Mouse (Mus musculus) brain, embryonic 18.5 days (tissue): ENCODE measurements around the gene Xkr7.

ENCODE experiments used
- DNase-seq: peaks from one replicate; pipeline ENCODE4 v3.0.0-alpha.2; 2012; ENCODE audit warnings: low read depth, low spot score

Gene Xkr7

DNA sequence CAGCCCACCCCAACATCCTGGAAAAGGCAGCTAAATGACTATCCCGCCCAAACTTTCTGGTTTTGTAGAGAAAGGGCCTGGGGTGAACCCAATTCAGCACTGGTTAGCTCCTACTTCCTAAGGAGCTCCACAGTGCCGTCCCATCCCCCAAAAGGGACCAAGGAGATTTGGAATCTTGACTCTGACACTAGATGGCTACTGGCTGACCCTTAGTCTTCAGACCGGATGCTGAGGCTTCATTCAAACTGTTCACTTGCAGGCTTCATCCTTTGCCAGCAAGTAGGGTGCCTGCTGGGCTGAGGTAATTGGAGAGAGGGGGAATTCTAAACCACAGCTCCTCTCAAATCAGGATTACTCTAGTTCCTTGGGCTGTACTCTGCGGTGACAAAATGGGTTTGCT, 1.3 kb downstream of the Xkr7 start:
- DNase-seq = no peak

DNA sequence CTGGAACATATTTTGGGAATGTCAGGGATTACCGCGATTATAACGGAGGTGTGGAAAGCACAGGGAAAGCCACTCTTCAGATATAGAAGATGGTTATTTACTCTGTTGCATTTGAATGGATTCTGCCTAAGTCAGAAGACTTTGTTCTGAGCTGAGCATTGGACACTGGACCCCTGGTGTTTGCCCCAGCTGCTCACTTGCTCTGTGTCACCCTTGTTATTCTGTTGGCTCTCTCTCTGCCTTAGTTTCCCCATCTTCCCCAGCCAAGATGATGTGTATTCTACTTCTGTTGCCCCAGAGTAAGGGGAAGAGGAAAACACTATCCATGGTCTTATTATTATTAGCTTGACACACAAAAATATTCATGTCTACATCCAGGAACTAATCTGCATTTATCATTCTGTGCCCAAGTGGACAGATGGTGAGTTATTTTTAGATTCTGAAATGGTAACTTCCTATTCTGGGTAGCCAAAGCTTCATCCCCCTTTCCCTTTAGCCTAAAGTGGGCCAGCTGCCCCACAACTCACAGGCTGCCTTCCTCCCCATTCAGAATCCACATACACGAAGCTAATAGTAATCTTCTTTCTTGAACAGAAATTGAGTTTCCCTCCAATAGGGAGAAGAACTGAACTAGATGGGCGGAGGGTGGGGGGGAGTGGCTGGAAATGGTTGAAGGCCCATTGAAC, 2.0 kb downstream of the Xkr7 start:
- no peak for DNase-seq

DNA sequence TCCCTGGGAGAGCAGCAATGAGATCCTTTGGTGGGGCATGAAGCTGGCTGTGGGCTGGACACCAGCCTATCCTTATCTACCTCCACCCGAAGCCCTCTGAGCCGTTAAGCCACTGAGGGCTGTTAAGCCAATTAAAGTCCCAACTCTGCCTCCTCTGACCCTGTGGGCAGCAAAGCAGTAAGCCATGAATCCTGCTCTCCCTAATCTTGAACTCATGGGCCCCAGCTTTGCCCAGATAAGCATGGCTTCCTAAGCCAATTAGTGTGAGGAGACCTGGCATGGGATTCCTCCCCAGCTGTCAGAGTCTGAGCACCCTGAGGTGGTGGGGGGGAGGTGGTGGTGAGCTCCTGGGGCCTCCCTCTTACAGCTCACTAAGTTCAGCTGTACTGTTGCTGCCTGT, 5.0 kb downstream of the Xkr7 start:
- no peak for DNase-seq

DNA sequence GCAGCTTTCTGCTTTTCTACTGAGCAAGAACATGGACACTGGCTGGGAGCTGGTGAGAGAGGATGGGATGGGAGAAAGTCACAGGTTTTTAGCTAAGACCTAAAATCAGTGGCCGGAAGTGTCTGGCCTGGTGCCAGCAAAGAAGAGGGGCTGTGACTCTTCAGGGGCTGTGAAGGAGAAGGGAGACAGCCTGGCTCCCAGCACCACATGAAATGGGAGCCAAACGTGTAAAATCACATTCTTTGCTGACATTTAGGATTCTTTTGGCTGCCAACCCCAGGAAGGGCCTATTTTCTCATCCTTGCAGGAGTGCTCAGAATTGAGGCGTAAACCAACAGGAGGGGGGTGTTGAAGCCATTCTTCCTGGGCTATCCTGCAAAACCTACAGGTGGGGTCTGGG, 12.2 kb downstream of the Xkr7 start:
- DNase-seq = no peak

DNA sequence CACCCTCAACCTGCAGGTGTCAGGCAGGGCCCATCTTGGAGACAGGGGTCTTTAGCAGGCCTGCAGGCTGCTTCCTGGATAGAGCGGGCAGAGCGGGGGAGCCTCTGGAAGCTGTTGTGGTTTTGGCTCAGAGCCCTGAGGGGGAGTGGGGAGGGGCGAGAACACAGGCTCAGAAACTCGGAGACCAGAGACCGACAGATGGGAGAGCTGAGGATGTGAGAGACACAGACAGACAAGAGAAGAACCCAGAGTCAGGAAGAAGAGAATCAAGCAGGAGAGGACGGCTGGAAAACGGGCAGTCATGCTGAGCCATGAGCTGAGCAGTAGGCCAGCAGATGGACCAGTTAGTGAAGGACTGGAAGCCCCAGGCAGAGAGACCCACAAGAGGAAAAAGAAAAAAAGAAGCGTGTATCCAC, 14.2 kb downstream of the Xkr7 start:
- DNase-seq = no peak

DNA sequence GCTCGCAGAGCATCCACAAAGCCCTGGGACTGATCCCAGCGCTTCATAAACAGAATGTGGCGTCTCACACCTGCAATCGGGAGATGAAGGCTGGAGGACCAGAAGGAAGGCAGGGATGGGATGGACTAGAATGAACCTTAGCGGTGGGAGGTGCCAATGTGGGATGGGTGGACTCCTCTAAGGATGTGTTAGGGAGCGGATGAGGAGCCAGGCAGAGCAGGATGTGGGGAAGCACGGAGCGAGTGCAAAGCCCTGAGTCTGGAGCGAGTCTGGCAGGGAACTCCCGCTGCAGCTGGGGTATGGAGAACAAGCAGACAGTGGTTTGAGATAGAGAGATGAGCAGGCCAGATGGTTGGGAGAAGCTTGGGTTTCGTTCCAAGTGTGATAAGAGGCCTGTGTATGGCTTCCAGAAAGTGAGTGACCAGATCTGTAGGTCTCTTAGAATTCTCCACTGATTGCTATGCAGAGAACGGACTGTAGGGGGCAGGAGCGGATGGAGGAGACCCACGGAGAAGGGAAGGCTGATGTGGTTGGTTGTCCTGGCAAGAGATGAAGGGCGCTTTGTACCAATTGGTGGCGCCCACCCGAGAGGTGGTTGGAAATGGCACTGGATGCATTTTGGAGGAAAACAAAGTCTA, 16.3 kb downstream of the Xkr7 start:
- DNase-seq = no peak

DNA sequence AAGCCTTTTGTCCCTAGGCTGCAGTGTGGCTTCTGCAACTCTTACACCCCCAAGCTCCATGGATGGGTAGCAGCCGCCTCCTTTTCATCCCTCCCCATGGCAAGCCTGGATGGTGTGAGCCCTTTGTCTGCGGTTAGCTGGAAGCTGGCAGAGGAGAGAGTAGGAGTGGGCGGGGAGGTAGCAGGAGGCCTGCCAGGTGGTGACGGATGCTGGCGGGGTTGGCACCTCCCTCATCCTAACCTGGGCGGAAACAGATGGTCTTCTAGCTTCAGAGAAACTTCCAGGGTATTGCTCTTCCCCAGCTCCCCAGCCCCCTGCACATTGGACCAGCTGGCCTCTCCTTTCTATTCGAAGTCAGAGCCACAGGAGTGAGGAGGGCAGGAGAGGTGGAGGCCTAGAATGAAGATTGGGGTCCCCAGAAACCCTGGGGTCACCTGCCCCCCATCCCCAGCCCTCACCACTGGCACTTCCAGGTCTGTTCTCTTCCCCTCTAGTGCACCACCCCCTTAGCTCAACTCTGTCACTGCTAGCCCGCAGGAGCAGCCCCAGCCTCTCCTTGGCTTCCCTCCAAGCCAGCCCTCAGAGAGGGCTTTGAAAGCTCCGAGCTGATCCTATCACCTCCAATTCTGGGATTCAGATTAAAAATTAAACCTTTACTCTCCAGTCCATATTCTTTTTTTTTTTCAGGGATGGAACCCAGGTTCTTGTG, 17.8 kb downstream of the Xkr7 start:
- no peak for DNase-seq

DNA sequence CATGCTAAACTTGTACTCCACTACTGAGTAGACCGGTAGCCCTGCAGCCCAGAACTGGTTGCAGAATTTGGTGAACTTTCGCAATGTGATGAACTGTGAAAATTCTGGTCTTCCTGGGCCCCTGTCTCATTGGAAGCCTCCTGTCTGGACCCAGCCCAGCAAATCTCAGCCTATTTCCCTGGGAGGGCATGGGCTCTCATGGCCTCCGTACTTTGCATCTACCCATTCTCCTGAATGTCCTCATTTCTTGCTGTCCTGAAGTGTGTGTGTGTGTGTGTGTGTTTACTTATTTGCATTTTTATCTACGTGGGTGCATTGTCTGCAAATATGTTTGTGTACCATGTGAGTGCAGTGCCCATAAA, 18.3 kb downstream of the Xkr7 start:
- no peak for DNase-seq

DNA sequence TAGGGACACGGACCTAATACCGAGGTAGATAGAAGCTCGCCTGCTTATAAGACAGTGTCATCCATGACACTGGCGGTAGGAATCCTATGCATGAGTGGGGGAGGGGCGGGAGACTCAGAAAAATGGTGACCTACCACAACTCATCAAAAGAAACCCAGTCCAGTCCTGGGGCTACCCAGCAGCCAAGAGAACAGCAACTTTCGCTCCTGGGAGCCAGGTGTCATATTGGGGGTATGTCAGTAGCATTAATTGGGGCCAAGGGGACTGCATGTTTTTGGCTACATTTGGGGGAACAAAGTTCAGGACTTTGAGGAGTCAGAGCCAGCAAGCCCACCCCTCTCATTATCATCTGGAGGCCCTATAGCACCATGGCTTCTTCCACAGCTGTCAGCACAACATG, 19.4 kb downstream of the Xkr7 start:
- DNase-seq = no peak

DNA sequence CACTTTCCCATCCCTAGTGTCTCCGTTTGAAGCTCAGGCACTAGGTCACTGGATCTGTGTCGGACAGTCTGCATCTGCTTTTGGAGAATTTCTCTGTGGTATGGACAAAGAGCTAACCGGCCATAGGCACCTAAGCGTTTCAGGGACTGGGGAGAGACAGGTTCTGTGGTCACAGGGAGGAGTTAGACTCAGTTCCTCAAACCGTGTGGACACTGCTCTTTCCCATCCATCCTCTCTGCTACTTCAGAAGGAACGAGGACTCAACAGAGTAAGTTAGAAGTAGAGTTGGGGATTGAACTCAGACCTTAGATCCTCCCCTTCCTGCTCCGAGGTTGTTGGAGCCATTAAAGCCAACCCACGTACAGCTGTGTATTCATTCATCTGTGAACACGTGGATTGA, 19.9 kb downstream of the Xkr7 start:
- DNase-seq = no peak

DNA sequence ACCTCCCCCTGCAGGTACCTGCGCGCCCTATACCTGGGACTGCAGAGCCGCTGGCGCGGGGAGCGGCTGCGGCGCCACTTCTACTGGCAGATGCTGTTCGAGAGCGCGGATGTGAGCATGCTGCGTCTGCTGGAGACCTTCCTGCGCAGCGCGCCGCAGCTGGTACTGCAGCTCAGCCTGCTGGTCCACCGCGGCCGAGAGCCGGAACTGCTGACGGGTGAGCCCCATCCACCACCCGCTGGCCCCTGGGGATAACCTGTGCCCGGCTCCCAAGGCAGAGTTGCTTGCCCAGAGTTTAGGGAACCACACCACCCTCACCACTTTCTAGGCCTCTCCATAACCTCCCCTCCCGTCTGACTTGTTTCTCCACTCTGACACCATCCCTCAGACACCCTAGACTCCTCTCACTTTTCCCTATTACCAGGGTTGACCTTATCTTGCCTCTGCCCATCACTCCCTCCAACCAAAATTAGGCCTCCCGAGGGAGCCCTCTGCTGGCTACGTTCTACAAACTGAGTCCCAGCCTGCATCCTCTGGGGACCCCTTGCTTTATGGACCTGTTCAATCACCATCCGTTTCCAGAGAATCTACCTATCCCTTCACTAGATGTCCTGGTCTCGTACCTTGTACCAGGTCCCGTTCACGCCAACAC, 21.2 kb downstream of the Xkr7 start:
- no peak for DNase-seq

DNA sequence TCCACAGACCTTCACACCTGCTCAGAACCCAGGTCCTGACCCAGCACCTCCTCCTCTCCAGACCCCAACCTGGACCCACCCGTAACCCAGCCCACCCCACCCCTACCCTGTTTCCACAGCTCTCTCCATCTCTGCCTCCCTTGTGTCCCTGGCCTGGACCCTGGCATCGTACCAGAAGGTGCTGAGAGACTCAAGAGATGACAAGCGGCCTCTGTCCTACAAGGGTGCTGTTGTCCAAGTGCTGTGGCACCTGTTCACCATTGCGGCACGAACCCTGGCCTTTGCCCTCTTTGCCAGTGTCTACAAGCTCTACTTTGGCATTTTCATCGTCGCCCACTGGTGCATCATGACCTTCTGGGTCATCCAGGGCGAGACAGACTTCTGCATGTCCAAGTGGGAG, 22.2 kb downstream of the Xkr7 start:
- no peak for DNase-seq

DNA sequence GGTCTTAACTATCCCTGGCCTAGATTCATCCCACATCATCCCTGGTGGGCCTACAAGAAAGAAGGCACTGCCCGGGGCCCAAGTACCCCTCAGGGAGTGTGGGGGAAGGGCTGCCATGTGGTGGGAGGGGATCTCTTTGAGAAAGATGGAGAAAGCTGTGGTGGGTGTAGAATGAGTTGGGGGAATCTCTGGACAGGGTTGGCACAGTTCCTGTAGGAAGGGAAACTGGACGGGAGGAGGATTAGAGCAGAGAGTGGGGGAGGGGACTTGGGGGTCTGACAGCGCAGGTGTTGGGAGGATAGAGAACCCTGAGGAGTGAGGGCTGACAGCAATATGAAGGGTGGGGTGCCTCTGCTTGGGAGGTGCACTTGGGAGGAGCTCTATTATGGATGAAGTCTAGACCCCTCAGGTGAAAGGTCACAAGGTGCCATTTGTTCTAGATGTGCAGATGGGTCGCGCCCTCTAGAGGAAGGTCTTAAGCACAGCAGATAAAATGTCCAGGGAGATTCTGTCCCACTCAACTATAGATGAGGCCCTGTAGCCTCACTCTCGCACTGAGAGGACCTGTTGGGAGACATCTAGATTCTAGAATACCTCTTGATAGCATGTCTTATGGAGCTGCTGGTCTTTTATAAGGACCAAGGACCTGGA, 23.7 kb downstream of the Xkr7 start:
- DNase-seq = no peak

DNA sequence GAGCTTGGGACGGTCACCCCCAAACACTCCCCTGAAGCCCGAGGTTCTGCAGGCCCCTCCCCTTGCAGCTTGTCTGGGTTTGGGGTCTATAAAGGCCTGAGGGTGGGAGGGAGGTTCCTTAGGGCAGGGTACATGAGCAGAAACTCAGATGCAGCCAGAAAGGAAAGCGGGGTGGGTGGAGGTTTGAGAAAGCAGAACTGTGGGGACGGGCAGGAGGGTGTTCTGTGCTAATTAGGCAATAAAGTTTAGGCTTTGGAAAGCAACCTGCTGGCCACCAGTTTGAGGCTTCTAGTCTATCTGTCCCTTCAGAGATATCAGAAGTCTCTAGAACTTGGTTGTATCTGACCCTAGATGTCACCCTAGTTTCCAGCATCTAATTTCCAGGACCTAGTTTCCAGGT, 26.7 kb downstream of the Xkr7 start:
- DNase-seq = no peak

DNA sequence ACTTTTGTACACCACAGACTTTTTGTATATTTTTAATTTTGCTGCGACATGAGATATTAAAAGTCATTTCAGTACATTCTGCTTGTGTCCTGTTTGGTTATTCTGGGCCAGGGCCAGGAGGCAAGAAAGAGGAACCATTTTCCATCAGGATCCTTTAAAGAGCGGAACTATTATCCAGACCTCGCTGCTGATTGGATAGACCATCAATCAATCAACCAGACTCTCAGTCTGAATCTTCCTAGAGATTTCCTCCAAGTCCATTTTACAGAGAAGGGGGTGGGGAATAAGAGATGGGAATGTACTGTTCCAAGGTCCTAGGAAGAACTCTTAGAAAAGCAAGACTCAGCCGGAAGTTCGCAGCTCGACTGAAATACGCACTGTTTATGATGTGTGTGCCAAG, 28.6 kb downstream of the Xkr7 start:
- DNase-seq = no peak

DNA sequence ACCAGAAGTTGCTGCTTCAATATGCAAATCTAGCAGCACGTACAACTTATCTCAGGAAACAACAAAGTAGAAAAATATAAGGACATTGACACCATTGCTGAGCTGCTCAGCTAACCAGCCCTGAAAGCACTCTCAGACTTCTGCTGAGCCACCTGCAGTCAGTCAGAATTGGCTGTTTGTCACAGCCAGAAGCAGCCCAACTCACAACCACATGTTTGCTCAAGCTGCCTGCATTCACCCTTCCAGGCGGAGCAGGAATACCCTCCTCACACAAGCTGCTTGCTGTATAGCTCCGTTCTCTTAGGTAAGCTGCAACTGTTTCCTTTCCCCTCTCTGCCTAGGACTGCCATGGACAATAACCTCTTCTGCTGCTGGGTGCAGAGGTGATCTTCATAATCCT, 31.7 kb downstream of the Xkr7 start:
- no peak for DNase-seq

DNA sequence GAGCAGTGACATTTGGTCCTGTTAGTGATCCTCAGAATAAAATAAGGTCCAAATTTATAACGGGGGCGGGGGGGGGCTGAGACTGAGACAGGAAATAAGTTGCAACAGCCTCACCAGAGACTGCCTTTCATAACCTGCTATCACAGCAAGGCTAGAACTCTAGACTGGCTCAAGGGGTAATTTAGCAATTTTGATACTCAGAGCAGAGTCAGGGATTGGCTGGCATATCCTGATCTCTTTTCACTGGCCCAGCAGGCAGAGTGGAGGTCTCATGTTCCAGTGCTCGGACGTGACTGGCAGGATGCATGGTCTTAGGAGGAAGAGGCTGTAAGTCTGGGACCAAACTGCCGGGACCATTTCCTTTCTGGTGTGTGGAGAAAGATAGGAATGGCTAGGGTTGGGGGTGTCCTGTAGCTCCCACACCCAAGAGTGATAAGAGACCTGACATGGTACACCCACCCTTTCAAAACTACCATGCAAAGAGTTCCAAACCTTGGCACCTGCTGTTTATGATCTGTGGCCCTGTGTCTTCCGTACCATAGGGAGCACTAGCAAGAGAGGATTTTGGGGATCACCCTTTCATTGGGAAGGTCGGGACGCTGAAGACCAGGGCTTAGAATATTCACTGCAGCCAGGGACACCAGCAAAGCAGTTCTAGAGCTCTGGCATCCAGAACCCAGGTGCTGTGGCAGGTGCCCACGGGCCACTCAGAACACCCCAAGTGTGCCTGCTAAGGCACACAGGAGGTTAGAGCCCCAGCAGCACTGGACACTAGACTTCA, 32.7 kb downstream of the Xkr7 start:
- DNase-seq = no peak

DNA sequence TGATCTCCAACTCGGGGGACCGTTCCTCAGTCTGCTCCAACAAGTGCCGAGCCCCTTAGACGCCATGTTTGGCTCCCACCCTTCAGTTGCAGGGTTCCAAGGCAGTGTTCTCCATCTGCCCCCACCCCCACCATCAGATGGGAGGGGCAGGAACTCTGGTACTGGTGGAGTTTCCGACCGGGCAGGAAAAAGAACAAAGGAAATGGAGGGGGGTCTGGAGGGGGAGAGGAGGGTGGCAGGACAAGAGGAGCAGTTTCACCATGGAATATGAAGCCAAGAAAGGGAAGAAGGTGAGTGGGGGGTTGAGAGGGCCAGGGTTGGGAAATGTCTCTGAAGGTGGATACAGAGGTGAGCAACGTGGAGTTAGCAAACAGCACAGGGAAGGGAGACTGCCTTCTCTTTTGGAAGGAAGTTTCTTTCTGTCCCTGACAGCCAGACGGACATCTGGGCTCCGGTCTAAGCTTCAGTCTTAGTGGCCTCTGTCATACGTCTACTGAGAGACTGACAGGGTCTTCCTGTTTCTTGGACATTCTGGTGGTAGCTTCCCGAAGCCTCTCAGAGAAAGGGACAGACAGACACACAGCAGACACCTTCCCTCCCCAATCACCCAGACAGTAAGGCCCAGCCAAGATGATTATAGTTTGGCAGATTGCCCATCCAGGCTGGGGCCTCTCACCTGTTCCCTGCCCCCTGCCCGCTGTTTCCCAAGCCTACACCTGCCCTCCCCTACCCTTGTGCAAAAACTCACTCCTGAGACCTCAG, 34.3 kb downstream of the Xkr7 start, which contains the start of gene Ccm2l:
Ccm2l (plus strand) TSS at position 209 of the 762 bp plus-strand sequence.
- no peak for DNase-seq

DNA sequence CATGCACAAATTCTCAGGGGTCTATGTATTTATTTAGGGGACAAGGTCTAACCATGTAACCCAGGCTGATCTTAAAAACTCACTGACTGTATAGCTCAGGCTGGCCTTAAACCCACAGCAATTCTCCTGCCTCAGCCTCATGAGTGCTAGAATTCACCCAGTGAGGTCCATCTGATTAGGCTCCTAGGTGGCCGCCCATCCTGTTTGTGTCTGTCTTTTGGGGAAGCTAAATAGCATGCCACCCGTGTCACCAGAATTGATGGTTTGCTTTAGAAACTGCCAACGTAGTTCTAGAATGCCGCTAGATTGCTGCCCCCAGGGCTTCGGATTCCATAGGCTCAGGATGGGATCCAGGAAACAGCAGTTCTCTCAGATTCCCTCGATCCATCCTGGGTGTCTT, 35.3 kb downstream of the Xkr7 start:
- DNase-seq = no peak

DNA sequence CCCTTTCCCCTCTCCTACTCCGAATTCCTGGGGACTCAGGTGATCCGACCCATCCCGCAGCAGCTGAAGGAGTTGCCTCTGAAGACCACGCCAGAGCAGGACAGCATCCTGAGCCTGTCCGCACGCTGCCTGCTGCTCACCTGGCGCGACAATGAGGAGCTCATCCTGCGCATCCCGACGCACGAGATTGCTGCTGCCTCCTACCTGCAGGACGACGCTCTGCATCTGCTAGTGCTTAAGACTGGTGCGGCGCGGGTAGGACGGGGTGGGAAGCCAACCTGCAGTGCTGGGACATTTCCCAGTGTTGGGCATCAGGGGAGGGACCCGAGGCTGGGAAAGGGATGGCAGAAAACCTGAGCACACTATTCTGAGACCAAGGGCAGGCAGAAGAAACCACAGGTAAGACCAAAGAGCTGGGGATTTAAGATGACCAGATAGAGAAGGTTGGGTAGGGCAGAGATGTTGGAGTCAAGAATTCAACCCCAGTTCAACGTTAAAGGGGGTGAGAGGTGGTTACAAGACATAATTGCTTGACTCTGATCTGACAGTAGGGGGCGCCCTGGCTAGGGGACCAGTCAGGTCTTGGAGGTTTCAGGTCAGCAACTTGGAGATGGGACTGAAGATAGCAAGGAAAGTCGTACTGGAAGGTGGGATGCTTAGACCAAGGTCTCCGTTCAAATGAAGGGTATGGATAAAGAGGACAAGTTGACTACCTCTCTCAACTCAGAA, 39.3 kb downstream of the Xkr7 start:
- no peak for DNase-seq
